Mouse (Mus musculus): ENCODE data around the gene Grhl3.

DNA sequence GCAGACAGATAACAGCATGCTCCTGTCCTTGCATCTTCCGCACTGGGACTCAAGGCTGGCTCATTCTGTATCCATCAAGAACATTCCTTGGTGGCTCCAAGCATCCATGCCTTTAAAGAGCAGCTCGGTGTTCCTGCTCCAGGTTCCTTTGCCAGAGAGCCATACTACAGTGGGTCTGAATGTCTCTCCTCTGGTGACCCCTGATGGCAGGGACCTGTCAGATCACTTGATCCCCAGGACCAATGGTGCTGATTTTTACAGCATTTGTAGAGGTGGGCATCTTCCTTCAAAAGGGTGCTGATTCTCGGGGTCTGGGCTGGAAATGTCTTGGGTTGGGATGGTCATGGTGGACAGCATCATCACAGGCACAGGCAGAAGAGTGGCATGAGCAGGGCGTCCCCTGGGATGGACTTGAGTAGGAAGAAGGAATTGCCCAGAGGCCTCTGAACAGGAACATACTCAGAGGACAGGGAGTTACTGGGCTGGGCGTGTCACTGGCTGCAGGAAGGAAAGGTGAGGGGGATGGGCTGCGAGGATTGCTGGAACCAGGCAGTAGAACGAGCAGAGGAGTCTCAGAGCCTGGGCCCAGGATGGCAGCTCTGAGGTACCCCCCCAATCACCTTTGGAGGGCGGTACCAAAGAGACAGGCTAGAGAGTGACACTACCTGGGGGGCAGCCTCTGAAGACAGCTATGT lies 18.3 kb upstream of the Grhl3 start:
- TF ChIP-seq CHD2 (IDR thresholded peaks at IDR 0.05; ENCODE audit: low read length), result no peak
- TF ChIP-seq USF2 (conservative IDR thresholded peaks at IDR 0.05; ENCODE audit: low read depth, low read length), result no peak
- no peak for TF ChIP-seq GABPA (IDR thresholded peaks at IDR 0.05; ENCODE audit: insufficient replicate concordance, low read depth, low read length)
- no peak for TF ChIP-seq ZNF384 (IDR thresholded peaks at IDR 0.05; ENCODE audit: low read depth, low read length)
- TF ChIP-seq MEF2A (IDR thresholded peaks at IDR 0.05; ENCODE audit: borderline replicate concordance, low read depth, low read length), result no peak
- no peak for TF ChIP-seq MAX (IDR thresholded peaks at IDR 0.05; ENCODE audit: low read length)
- no peak for TF ChIP-seq POLR2A (IDR thresholded peaks at IDR 0.05; ENCODE audit: low read depth, low read length)
- no peak for TF ChIP-seq PAX5 (IDR thresholded peaks at IDR 0.05; ENCODE audit: low read length)
- TF ChIP-seq CTCF (conservative IDR thresholded peaks at IDR 0.05 in 1 of 2, IDR thresholded peaks at IDR 0.05 in 1 of 2; ENCODE audit: low read depth in 2 of 2, low read length in 2 of 2), result peak in 1 of 2 experiments; percentile 57; a peak in 2 of 4 replicates
- no peak for TF ChIP-seq ZC3H11A (IDR thresholded peaks at IDR 0.05; ENCODE audit: low read depth, low read length)
- no peak for TF ChIP-seq TCF12 (IDR thresholded peaks at IDR 0.05; ENCODE audit: low read depth, low read length)
